Mouse (Mus musculus): ENCODE measurements around the gene Ednrb. TPM values are rescaled to one million over a fixed set of nuclear protein-coding genes. Genes with fewer than 3 reads are reported as not detected.

The Ednrb gene
- total RNA-seq, 4 experiments from 2014 or later = 12.3 to 15.2 (median 14.0) TPM

Other genes starting within 250 kb of the Ednrb start
- under 1 TPM; 0.16 to 0.52 (median 0.36) TPM for gene Slain1, start 194.2 kb downstream of the Ednrb start, total RNA-seq (2022)

Data from heart, adult 8-10 months (tissue).